Mouse (Mus musculus) spleen, adult 12 weeks (tissue): ENCODE data around the gene Rabgap1l.

Source experiments
- DNase-seq: peaks from one replicate; pipeline ENCODE4 v3.0.0; 2022; ENCODE audit warnings: low spot score

Rabgap1l gene

DNA sequence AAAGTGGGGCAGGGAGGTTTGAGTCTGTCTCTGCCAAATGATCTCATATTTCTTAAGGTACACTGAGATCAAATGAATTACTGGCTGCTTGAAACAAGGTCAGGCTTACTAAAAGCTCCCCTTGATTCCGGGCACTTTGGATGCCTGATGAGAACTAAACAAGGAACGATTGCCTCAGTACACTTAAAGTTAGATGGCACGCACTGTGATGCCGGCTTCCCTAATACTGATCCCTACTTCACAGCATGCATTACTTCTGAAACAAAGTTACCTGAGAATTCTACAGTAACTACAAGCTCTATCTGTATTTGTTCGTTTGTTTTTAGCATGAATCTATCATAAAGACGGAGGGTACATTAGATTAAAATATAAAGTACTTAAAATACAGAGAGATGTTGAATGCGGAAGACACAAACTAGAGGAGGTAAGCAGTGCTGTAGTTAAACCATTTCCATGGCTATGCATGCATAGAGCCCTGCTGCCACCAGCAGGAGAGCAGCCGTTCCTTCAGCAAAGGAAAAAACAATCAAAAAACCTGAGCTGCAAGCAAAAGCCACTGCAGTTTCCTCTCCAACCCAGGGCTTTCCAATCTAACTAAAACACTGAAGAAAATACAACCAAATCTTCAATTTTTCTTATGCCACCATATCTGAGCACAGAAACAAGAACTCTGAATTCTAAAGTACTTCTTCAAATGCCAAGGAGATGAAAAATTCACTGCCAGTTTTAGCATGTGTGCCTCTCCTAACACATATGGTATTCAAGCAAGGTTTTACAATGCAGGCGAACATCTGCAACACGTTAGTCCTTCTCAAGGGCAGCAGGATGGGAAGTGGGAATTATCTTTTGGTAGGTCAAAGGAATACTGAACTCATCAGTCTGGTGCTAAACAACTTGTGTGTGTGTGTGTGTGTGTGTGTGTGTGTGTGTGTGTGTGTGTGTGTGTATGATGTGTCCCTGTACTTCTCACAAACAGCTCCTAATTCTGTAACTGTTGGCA, 415.4 kb downstream of the Rabgap1l start:
- DNase-seq, result no peak

GRCm38 (mm10) chr1:160374490-160374889, 418.5 kb downstream of the Rabgap1l start:
- no peak for DNase-seq

GRCm38 (mm10) chr1:160373306-160373705, 419.7 kb downstream of the Rabgap1l start:
- no peak for DNase-seq

DNA sequence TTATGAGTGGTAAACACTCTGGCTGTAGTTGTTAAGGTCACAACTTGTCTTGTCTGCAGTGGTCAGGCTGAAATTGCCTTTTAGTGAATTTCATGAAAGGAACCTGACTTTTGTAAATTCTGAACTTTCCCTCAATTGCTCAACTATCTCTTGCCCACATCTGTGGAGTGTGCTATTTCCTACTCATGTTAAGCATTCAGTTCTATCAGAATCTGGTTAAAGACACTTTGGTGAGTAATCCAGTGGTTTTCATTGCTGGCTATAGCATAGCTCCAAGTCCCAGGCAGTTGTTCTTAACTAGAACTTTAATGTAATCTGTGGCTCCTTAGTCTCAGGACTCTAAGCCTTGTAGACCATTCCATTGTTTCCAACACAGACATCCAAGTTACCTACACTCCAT, 421.3 kb downstream of the Rabgap1l start:
- DNase-seq, result no peak

GRCm38 (mm10) chr1:160370552-160370951, 422.5 kb downstream of the Rabgap1l start:
- no peak for DNase-seq

GRCm38 (mm10) chr1:160366615-160367014, 426.4 kb downstream of the Rabgap1l start:
- DNase-seq, result no peak

DNA sequence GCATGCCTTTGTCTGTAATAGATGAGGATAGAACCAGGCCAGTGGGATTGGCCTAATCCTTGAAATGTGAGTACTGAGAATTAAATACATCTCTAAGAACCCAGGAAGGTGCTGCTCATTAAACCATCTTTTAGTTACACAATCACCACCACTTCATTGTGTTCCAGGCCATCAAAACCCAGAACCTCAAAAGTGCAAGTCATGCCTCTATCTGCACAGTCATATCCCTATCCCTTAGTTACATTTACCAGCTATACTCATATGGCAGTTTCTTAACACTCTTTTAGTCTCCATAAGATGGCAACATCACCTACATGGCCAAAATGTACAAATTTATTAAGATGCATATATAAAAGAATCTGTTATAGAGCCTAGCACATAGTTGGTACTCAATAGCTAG, 435.7 kb downstream of the Rabgap1l start:
- no peak for DNase-seq

GRCm38 (mm10) chr1:160353732-160354455, 439.1 kb downstream of the Rabgap1l start:
- DNase-seq, result no peak

GRCm38 (mm10) chr1:160352309-160352708, 440.7 kb downstream of the Rabgap1l start:
- DNase-seq, result no peak

GRCm38 (mm10) chr1:160351880-160352234, 441.2 kb downstream of the Rabgap1l start:
- no peak for DNase-seq

DNA sequence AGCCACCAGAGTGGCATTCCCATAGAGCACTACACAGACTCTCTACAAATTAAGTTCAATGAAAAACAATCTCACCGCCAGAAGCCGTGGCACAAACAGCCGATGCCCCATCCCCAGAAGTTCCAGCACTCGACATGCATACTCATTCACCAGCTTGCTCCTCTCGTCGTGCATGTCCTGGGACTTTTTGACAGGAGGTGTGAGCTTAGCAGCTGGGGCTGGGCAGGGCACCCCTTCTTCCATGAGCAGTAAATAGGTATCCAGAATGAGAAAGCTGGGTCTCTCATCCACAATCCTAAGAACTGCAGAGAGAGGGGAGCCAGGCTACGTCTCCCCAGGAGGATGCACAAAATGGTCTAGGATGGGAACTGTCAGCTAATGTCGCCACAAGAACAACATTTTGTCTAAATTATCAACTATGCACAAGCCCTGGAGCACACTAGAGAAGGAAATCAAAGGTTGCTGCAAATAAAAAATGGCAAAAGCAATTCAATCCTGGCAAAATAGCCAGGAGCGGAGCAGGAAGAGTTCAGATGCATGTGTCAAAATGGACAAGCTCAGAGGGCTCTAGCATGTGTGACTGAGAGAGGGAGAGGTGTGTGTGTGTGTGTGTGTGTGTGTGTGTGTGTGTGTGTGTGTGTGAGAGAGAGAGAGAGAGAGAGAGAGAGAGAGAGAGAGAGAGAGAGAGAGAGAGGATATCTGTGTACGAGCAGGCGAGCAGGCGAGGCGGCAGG, 441.7 kb downstream of the Rabgap1l start:
- DNase-seq, result no peak

GRCm38 (mm10) chr1:160340653-160341052, 452.4 kb downstream of the Rabgap1l start:
- DNase-seq, result no peak

DNA sequence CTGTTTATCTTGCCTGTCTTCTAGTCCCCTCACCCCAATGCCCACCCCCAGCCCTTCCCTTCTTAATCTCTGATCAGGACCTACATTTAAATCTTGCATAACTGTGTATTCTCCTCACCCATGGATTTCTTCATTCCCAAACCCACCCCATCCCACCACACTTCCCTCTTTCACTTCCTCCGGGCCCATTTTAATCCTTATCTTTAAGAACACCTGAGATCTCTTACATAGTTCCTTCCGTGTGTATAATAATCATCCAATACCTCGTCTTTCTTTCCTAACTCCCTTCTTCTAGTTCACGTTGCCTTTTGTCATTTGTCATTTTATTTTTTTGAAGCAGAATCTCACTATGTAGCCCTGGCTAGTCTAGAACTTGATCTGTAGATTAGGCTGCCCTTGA, 453.6 kb downstream of the Rabgap1l start:
- no peak for DNase-seq

GRCm38 (mm10) chr1:160334791-160335190, 458.2 kb downstream of the Rabgap1l start:
- DNase-seq, result no peak

DNA sequence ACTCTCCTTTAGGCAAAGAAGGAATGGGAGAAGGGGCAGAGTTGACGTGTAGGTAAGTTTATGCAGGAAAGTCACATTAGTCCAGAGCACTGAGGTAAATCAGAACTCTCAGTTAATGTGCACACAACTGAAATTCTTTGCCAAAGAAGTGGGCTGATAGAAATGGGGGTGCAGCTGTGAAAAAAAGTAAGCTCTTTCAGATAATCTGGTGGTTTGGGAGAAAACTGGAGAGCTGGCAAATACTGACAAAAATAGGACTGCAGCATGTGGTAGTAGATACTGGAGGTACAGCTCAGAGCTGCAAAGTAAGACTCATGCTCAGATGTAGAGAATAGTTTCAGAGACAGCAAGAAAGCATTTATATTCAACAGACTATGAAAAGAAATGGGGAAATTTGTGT, 462.2 kb downstream of the Rabgap1l start:
- DNase-seq, result no peak

DNA sequence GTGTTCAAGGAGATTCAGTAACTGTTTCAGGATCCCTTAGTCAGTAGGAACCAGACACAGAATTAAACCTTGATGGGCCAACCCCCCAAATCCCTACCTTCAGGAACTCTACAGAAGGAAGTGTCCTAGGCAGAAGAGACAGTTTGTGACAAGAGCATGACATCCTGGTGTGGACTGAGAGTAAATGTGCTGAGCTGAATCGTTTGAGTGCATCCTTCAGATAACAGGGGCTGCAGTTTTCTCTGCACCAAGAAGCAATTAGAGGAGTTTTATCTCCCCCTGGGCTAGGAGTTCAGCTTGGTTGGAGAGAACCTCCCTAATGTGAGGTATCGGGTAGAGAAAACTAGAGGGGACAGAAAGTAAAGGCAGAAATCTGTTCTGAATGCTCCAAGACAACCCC, 462.8 kb downstream of the Rabgap1l start:
- DNase-seq, result no peak

DNA sequence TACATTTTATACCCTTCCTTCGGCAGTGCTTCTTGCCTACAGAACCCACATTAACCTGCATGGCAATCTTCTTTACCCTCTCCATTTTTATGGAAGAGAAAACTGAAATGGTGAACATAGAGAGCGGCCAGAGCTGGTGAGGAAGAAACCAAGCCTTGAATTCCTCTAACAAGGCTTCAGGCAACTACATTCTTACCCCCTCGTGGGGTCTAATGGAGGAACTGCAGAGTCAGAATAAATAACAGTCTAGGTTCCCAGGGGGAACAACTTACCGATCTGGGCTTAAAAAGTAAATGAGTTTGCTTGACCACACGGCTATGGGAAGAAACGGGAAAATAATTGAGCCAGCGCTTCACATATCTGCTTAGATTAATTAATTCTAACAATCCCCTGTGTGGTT, 463.2 kb downstream of the Rabgap1l start:
- DNase-seq, result no peak

- DNase-seq, result no peak
Observed at GRCm38 (mm10) chr1:160327531-160327930, 465.5 kb downstream of the Rabgap1l start.

- no peak for DNase-seq
Observed at GRCm38 (mm10) chr1:160325542-160325941, 467.5 kb downstream of the Rabgap1l start.

- DNase-seq, result no peak
Observed at GRCm38 (mm10) chr1:160320690-160321089, 472.3 kb downstream of the Rabgap1l start.

DNA sequence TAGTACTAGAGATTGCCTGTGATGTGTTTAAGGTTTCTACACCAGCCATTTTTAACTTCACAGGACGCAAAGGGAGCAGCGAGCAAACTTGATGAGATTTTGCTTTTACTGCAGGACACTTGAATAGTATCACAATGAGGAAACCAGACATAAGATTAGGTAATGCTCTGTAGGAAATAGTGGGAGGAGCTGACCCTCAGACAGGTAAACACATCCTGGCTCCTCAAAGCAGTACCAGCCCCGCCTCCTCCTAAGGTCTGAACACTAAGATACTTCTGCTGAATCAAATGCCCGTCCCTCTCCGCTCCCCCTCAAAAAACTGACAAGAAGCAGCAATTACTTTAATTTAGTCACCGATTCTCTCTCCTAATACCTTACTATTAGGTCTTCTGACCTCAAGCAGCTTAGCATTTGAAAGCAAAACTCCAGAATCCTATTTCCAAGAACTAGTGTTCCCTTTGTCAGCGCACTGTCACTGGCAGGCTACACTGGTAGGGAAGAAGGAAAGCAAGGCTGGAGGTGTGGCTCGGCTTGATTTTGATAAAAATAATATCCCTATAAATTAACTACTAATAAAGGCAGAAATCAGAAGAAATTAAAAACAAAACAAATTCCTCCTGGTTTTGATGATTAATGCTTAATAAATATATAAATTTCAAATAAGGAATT, 474.8 kb downstream of the Rabgap1l start:
- no peak for DNase-seq

DNA sequence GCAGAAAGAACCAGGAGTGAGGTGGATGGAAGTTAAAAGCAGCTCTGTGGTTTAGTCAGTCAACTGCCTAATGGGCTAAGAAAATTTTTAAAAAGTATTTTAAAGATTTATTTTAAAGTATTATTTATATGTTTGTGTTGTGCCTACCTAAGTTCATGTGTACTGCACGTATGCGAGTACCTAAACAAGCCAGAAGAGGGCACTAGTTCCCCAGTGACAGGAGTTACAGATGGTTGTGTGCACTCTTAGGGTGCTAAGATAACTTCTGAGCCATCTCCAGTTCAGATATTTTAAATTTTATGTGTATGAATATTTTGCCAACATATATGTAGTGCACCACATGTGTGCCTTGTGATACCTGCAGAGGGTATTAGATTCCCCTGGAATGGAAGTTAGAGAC, 476.8 kb downstream of the Rabgap1l start:
- no peak for DNase-seq
